Mouse (Mus musculus) Muller cell, postnatal 12 days (primary cell): Measurements from ENCODE around the gene Golgb1.

Source experiments
- DNase-seq: peaks from one replicate; pipeline ENCODE4 v3.0.0-alpha.2; 2015; ENCODE audit errors: inconsistent ontology term

Golgb1 gene

GRCm38 (mm10) chr16:36918505-36918904 is 43.6 kb downstream of the Golgb1 start:
- no peak for DNase-seq

DNA sequence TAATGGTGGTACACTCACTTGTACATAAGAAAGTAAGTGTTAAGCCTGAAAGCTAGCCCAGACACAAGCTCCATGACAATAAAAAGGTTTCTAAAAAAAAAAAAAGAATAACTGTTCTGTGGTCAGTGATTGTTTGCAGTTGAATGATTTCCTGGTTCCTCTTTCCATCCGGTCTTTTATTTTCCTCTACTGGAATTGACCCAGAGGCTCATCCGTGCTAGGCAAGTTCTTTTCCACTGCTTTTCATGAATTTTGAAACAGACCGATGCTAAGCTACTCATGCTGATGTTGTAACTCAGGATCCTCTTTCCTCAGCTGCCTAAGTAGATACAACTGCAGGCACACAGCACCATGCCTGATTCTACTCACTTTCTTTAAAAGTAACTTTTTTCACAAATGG is 45.5 kb downstream of the Golgb1 start:
- DNase-seq = peak; percentile 30

DNA sequence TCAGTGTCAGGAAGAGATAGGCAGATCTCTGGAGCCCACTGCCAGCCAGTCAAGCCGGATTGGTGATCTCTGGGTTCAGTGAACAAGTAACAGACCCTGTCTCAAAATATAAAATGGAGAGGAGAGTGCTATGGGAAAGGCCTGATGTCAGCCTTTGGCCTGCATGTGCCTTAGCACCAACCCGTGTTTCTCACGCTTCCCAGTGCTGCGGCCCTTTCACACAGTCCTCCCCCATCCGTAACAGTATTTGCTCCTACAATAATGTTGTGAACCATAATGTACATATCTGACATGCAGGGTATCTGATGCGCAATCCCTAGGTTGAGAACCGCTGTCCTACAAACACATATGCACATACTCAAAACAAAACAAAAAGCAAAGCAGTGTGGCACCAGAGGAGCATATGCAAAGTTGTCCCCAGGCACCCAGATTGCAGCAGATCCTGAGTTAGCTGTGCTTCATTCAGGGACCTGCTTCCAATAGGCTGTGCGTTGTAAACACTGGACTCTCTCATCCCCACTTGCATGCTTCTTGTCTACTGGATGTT is 46.2 kb downstream of the Golgb1 start:
- no peak for DNase-seq

DNA sequence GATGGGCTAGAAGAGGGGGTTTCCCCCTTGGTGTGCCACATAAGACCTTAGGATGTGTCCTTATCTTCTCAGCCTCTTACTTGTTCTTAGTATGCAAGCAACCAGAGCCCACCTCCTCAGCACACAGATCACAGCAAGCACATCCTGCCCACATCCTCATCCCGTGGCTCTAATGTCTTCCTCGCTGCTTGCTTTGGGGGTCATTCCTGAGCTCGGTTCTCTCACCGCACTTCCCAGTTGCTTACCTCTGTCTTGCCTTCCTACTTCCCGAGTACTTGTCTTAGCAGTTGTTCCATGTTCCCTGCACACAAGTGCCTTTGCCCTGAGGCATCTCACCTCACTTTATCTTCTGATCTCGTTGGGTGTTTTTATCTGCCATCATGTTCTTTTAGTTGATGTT is 47.0 kb downstream of the Golgb1 start:
- DNase-seq = no peak

DNA sequence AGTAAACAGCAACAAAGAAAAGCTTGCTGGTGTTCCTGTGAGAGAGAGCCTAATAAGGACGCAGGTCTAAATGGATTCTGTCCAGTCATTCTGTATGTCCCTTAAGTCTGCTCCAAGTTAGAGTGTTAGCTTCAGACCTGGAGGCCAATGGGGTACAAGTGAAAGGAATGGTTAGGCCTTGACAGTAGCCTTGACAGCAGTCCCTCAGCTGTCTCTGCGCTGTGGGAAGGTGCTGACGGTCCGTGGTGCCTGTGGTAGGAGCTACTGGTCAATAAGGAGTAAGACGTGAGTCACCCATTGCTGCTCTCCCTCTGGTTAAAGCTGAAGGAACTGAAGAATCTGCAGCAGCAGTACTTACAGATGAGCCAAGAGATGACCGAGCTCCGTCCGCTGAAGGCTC is 49.4 kb downstream of the Golgb1 start:
- DNase-seq = no peak

- DNase-seq = no peak
Observed at GRCm38 (mm10) chr16:36925351-36925750, 50.4 kb downstream of the Golgb1 start.

DNA sequence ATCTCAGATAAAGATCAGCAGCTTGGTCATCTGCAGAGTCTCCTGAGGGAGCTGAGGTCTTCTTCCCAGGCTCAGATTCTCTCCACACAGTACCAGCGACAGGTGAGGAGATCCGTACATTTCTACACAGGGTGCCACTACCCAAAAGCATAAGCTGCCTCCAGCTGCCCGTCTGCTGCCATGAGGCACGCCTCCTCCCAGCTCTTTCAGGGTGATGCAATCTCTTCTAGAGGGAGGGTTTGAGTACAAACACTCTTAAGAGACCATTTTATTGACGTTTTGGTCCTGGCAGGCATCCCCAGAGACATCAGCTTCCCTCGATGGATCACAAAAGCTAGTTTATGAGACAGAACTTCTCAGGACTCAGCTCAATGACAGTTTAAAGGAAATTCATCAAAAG is 50.9 kb downstream of the Golgb1 start:
- no peak for DNase-seq

GRCm38 (mm10) chr16:36926514-36927447 is 51.8 kb downstream of the Golgb1 start:
- DNase-seq = no peak

DNA sequence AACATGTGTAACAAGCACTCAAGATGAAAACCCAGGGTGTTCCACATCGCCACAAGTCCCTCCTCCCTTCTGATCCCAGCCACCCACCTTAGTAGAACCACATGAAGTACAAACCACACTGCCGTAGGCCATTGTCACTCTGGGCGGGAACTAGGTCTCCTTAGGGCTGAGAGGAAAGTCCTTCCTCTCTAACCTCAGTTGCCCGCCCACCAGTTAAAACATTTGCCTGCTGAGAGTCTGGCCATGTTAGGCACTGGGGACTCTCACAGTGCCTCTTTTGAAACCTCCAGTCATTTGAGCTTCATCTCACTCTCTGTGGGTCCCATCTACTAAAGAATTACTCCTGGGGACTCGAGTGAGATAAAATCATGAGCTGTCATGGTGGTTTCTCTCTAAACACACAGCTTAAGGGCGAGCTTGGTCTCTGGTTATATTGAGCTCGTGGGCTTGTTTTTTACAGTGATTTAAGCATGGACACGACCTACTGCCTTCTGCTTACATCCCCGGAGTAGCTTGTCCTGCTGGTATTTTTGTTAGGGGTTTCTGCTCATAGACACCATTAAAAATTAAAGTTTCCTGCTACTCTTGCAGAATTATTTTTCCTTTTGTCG is 52.7 kb downstream of the Golgb1 start:
- no peak for DNase-seq

DNA sequence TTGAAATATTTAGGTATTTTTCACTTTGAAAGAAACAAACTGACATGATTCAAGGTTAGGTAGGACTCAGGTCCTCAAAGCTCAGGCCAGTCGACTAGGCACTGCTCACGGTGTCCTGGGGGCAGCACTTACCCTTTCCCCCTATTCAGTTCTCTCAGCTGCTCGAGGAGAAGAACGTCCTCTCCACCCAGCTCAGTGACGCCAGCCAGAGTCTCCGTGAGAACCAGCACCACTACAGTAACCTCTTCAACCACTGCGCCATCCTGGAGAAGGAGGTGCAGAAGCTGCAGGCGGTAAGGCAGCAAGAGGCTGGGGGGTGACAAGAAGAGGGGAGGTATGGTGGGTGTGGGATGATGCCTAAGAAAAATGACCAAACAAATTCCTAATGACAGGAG is 53.2 kb downstream of the Golgb1 start:
- DNase-seq = no peak

DNA sequence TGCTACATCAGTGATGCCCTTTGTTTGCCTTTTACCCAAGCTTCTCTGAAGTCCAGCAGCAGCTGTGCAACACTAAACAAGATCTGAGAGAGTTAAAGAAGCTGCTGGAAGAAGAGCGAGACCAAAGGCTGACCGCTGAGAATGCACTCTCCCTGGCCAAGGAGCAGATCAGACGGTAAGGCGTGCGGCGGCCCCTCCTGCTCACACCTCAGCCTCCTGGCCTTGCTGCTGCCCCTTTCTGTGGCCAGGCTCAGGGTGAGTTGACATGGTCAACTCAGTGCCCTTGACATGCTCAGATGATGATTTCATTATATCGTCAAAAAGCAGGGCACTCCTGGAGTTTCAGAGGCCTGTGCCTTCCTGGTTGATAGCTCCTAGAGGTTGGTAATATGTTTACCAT is 54.3 kb downstream of the Golgb1 start:
- no peak for DNase-seq

GRCm38 (mm10) chr16:36930231-36931136 is 55.5 kb downstream of the Golgb1 start:
- DNase-seq = no peak

DNA sequence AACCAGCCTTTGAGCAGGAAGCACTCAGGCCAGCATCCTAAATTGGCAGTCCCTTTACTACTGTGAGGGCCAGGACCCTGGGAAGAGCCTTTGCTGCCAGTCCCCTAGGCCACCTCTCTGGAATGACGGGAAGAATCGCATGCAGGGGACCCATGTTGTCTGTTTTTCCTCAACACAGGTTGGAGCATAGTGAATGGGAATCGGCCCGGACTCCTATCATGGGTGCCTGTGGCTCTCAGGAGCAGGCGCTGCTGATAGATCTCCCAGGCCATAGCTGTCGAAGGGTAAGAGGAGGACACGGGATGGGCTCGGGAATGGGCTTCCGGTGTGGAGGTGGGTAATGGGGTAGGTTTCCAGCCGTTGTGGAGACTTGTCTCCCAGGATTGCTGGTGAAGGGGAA is 56.4 kb downstream of the Golgb1 start:
- no peak for DNase-seq

- DNase-seq = no peak
Observed at GRCm38 (mm10) chr16:36931976-36932375, 57.0 kb downstream of the Golgb1 start.

DNA sequence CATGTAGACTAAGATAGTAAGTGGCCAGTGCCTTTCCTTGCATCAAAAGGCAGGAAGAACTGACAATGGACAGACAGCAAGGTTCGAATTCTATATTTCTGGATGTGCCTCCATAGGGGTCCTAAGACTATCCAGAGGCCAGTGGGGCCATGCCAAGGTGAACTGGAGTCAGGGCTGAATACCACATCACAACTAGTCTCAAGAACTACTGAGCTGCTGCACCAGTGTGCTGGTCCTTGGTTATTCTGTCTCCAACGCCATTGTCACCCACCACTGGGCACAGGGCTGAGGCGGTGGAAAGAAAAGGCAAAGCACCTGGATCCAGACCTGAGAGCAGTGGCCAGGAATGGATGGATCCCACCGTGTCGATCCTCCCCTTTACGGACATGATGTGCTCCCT is 57.6 kb downstream of the Golgb1 start:
- DNase-seq = no peak

DNA sequence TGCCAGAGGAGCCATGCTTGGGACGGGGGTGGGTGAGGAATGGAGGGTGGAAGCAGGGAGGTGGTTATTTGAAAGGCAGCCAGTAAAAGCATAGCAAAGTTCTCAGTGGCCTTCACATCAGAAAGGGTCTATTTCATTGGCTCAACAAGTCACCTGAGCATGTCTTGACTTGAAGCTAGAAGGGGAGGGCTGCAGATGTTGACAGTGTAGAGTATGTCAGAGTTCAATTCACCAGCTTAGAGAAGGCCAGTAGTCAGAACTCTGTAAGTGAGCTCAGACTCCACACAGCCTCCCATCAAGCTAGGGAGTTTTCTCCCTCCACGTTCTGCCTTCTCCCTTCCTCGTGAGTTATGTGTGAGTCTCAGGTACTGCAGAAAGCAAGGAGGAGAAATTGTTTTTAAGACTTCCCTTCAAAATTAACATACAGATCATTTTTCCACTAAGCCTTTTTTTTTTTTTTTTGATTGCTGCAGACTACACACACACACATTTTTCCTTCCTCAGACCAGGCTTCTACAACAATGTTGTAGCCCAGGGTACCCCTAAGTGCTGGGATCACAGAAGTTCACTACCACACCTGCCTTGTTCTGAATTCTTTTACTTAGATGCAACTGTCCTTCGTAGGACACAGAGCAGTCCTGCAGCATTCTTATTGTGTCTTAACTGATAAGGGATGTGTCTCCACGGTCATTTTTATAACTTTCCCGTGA is 59.3 kb downstream of the Golgb1 start:
- DNase-seq = no peak

DNA sequence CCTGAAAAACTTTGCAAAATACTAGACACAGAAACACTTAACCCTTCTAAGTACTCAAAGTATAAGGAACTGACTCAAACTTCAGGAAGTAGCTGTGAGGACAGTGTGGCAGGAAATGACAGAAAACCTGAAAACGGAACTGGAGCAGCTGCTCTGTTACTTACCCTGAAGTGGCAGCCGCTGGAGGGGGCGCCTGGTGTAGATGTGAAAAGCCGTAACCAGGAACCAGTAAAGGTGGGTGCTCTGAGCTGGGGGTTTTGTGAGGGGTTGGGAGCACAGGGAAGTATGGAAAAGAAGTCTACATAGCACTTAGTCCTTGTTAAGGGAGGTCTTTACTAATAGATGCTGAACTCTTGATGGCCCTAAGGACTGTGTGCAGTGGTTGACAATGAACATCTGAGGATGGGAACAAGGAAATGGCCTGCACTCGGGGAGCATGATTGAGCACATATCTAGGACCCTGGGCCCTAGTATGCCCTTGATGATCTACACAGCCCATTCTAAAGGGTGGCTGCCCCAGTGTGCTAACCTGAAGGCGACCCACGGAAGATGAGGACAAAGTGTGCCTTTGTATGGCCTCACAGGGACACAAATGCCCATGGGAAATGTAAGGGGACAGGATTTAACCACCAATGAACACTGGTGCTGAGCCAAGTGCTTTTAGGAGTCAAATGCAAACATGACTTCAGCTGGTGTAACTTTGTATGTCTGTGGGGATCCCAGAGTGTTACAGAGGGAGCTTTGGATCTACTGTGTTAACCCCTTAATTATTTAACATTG is 60.1 kb downstream of the Golgb1 start, which contains the start of gene Hcls1:
TSS of gene Hcls1 (plus strand) at position 143 of the 780 bp plus-strand sequence.
- no peak for DNase-seq

GRCm38 (mm10) chr16:36935814-36936213 is 60.9 kb downstream of the Golgb1 start:
- no peak for DNase-seq

- DNase-seq = peak; percentile 29
Observed at GRCm38 (mm10) chr16:36941137-36941727, 66.3 kb downstream of the Golgb1 start.

GRCm38 (mm10) chr16:36941895-36942294 is 67.0 kb downstream of the Golgb1 start:
- DNase-seq = peak; percentile 58
